Mouse (Mus musculus) testis, adult 2 months (tissue): Measurements from ENCODE around the gene H60b. TPM values are rescaled to one million over a fixed set of nuclear protein-coding genes. Genes with fewer than 3 reads are reported as not detected.
"Not testable (repeated sequence)": the region's sequence is repeated elsewhere in the genome, so short reads cannot be mapped to it uniquely, and the experiment has no call there.

Source experiments
- H3K27ac ChIP-seq: fragments of 200-500 bp; 2 replicates; pipeline ENCODE4 v1.5.1; 2012; ENCODE audit warnings: low read depth, low read length; ENCODE audit not compliant: control insufficient read depth, insufficient read depth
- H3K27me3 ChIP-seq: fragments of 200-500 bp; 2 replicates; pipeline ENCODE4 v1.6.1; 2012; ENCODE audit warnings: mild to moderate bottlenecking, low read length, moderate library complexity; ENCODE audit not compliant: control insufficient read depth, insufficient read depth
- H3K36me3 ChIP-seq: fragments of 200-500 bp; 2 replicates; pipeline ENCODE4 v1.6.1; 2012; ENCODE audit warnings: mild to moderate bottlenecking, low read length; ENCODE audit not compliant: control insufficient read depth, insufficient read depth
- H3K4me1 ChIP-seq: fragments of 200-500 bp; 2 replicates; pipeline ENCODE4 v1.6.1; 2012; ENCODE audit warnings: low read length; ENCODE audit not compliant: control insufficient read depth, insufficient read depth
- H3K4me3 ChIP-seq: fragments of 200-500 bp; 2 replicates; pipeline ENCODE4 v1.5.1; 2012; ENCODE audit warnings: low read depth, mild to moderate bottlenecking, low read length, moderate library complexity, mixed read lengths; ENCODE audit not compliant: control insufficient read depth
- CTCF ChIP-seq: fragments of 200-500 bp; IDR thresholded peaks from 2 replicates; pipeline ENCODE4 v1.5.1; 2012; ENCODE audit warnings: low read depth, mild to moderate bottlenecking, inconsistent platforms, low read length, moderate library complexity; ENCODE audit not compliant: control insufficient read depth, insufficient read depth, insufficient replicate concordance
- POLR2A ChIP-seq: fragments of 200-500 bp; IDR thresholded peaks from 2 replicates; pipeline ENCODE4 v1.6.1; 2012; ENCODE audit warnings: low read depth, mild to moderate bottlenecking, inconsistent platforms, low read length, moderate library complexity; ENCODE audit not compliant: control insufficient read depth
- polyA plus RNA-seq: library from polyadenylated mRNA; depleted of rRNA; stranded (reverse); fragments of >200 nt; gene quantifications from 2 replicates; pipeline ENCODE4 v1.2.3, GENCODE M21; 2012

H60b gene
- polyA plus RNA-seq, 1 experiment = not detected

DNA sequence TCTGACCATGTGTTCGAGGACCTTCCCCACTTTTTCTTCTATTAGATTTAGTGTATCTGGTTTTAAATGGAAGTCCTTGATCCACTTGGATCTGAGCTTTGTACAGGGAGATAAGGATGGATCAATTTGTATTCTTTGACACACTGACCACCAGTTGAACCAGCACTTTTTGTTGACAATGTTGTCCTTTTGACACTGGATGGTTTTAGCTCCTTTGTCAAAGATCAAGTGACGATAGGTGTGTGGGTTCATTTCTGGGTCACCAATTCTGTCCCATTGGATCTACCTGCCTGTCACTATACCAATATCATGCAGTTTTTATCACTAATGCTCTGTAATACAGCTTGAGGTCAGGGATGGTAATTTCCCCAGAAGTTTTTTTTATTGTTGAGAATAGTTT lies 18.1 kb downstream of the H60b start:
- not testable (repeated sequence) for H3K4me3 ChIP-seq, H3K4me1 ChIP-seq, H3K27ac ChIP-seq, H3K36me3 ChIP-seq, H3K27me3 ChIP-seq

DNA sequence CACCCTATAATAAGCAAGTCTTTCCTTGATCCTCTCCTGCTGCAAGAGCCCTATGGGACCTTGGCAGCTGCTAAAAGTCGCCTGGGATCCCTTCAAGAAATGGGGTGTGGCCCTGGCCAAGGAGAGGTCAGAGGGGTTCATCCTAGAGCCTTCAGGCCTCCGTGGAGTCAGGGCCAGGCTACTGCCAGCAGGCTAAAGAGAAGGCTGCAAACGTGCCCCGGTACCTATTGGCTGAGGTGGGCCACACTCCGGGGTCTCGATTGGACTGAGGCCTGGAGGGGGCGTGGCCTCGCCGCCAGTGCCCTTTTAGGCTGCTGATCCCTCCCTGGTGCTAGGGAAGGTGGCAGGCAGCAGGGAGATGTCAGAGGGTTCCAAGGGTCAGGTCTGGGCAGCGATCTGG lies 32.6 kb downstream of the H60b start:
- not testable (repeated sequence) for H3K4me3 ChIP-seq, H3K27me3 ChIP-seq, H3K36me3 ChIP-seq, H3K27ac ChIP-seq, H3K4me1 ChIP-seq

DNA sequence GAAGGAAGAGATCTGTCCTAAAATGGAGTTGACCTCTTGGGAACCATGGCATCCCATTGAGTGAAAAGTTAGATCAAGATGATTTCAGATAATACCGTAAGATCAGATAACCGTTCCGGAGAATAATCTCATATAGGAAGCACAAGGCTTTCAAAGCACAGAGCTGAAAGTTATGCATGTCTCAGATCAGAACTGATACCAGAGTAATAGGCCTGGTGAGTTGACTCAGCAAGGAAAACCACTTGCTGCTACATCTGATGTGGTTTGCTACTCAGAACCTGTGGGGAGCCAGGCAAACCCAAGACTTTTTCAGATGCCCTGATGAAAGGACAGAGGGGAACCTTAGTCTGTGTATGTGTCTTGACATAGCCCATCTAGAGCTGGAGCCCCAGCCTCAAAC lies 43.0 kb downstream of the H60b start:
- H3K27ac ChIP-seq, H3K36me3 ChIP-seq, H3K4me3 ChIP-seq, H3K27me3 ChIP-seq, H3K4me1 ChIP-seq: not testable (repeated sequence)

DNA sequence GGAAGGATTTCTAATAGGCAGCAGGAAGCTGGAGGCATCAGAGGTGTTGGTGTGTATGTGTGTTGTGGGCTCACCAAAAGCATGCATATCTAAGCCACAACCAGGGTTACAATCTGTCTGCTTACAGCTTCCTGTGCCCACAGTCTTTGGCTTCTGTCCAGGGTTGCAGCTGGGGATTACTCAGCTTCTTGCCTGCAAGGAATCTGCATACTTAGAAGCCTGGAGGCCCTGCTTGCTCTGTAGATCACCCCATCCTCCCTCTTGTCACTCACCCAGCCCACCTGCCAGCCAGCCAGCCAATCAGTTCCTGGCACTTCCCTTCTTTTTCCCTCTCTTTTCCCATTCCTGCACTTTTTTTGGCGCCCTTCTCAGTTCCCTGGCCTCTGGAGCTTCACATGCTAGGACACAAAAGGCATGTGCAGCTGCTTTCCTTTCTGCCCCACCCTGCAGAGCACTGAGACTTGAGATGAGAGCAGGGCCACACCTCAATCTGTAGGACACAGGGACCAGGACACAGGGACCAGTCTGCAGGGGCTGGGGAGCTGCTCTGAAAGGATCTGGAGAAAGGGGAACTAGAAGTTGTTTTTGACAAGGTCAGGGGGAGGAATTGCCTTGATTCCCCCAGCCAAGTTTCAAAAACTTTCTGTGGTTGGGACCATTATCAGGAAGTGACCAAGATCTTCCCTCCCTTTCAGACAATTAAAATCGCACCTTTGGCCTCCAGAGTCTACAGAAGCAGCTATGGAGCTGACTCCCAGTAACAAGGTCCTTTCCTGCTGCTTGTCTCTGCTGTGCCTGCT lies 44.6 kb downstream of the H60b start:
- not testable (repeated sequence) for H3K4me1 ChIP-seq

DNA sequence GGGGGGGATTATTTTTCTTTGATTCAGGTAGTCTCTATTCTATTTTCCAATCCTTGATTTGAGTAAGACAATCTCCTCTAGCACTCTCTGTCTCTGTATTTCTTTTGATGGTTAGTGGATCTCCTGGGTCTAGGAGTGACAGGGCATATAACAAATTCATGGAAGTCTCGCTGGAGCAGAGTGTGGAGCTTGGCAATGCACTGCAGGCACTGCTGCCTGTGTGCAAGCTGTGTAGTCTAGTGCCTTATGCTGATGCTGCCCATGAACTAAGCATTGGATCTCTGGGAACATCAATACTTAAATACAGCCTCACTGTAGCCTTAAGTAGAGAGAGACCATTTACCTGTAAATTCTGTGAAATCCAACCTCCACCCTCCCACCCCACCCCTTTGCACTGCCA lies 48.1 kb downstream of the H60b start:
- H3K27me3 ChIP-seq, H3K4me3 ChIP-seq, H3K27ac ChIP-seq, H3K36me3 ChIP-seq, H3K4me1 ChIP-seq: not testable (repeated sequence)

More for the DNA sequence above, 44.6 kb downstream of the H60b start:
- not testable (repeated sequence) for H3K27me3 ChIP-seq, H3K27ac ChIP-seq, H3K36me3 ChIP-seq, H3K4me3 ChIP-seq

DNA sequence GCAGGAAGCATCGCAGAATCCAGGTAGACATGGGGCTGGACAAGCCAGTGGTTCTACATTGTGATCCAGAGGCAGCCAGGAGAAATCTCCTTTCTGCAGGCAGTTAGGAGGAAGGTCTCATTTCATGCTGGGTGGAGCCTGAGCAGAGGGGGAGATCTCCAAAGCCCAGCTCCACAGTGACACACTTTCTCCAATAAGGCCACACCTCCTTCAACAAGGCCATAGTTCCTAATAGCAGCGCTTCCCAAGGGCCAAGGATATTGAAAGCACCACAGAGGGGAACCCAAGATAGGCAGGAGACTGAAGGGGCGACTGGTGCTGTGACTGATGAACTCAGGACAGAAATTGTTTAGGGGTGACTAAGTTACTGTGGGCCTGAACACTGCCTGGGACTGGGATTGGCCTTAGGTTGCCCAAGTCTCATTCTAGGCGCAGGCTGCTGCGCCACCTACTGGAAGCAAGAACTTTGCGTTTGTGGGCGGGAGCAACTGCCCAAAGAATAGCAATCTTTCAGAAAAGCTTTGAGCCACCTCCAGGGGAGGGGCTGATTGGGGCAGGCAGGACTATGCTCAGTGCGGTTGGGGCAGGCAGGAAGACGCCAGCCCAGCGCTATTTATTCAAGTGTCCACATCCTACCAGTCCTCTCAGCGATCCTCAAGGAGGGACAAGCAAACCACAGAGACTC lies 53.8 kb downstream of the H60b start:
- H3K36me3 ChIP-seq, H3K4me1 ChIP-seq, H3K27ac ChIP-seq, H3K4me3 ChIP-seq, H3K27me3 ChIP-seq: not testable (repeated sequence)
- TF ChIP-seq CTCF = peak; percentile 13; the same call in 1 of the 2 replicates

DNA sequence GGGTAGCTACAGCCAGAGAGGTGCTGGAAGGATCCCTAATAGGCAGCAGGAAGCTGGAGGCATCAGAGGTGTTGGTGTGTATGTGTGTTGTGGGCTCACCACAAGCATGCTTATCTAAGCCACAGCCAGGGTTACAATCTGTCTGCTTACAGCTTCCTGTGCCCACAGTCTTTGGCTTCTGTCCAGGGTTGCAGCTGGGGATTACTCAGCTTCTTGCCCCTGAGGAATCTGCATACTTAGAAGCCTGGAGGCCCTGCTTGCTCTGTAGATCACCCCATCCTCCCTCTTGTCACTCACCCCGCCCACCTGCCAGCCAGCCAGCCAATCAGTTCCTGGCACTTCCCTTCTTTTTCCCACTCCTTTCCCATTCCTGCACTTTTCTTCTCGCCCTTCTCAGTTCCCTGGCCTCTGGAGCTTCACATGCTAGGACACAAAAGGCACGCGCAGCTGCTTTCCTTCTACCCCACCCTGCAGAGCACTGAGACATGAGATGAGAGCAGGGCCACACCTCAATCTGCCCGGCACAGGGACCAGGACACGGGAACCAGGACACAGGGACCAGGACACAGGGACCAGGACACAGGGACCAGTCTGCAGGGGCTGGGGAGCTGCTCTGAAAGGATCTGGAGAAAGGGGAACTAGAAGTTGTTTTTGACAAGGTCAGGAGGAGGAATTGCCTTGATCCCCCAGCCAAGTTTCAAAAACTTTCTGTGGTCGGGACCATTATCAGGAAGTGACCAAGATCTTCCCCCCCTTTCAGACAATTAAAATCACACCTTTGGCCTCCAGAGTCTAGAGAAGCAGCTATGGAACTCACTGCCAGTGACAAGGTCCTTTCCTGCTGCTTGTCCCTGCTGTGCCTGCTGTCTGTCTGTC lies 65.3 kb downstream of the H60b start:
- not testable (repeated sequence) for H3K27me3 ChIP-seq, H3K4me1 ChIP-seq, H3K36me3 ChIP-seq, H3K4me3 ChIP-seq, H3K27ac ChIP-seq

DNA sequence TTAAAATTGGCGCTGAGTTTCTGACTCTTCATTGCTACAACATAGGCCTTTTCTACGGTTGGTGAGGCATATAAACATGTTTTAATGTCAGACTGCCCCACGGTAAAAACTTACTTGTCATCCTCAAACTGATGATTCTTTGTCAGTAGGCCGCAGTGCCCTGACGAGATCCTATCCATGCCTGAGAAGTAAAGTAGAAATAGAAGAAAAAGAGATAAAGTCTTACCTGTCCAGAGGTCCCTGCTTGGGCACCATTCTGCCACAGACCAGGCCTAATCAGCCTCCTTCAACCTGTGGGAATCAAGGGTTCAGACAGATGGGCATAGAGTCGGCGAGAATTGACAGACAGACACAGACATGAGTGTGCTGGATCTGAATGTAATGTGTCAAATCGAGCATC lies 106.7 kb downstream of the H60b start:
- TF ChIP-seq POLR2A (no peak), CTCF (no peak)
- Histone ChIP-seq H3K4me3 (no peak overlapping the region), H3K4me1 (no peaks in the 10 kb centered on the region), H3K27me3 (no peaks in the 10 kb centered on the region), H3K27ac (no peak overlapping the region), H3K36me3 (no peaks in the 10 kb centered on the region)

DNA sequence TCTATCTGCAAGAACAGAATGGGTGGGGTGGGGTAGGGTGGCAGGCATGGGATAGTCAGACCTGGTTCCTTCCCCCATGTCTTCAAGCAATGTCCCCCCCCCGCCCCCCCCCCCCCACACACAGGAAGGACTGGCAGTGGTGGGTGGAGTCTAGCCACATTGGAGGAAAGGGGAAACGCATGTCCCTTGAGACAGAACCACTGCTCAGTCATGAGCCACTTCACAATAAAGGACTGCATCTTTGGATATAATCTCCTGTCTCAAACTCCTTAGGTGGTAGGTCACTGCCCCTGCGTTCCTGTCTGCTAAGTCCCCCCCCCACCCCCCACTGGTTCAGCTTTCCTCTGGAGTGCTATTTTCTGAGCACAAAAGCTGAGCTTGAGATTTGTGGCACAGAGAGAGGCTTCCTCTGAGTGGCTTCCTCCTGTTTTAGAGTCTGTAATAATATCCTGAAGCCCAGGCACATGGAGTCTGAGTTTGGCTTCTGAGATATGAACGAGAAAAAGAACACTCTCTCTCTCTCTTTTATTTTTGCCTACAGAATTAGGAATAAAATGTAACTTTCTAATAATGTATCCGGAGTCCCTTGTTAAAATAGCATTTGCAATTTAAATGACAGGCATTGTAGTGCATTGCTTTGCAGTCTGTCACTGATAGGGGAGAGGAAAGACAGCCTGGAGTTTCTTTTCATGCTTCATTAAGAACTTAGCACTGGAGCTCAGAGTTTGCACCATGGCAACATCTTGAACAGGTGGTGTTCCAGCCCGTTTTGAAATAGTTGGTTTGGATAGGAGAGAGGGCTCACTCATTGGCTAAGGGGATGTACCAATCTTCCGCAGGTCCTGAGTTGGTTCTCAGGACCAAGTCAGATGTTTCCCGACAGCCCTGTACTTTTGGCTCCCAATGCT lies 112.7 kb downstream of the H60b start:
- not testable (repeated sequence) for H3K36me3 ChIP-seq, H3K4me3 ChIP-seq, H3K4me1 ChIP-seq, H3K27me3 ChIP-seq, H3K27ac ChIP-seq

DNA sequence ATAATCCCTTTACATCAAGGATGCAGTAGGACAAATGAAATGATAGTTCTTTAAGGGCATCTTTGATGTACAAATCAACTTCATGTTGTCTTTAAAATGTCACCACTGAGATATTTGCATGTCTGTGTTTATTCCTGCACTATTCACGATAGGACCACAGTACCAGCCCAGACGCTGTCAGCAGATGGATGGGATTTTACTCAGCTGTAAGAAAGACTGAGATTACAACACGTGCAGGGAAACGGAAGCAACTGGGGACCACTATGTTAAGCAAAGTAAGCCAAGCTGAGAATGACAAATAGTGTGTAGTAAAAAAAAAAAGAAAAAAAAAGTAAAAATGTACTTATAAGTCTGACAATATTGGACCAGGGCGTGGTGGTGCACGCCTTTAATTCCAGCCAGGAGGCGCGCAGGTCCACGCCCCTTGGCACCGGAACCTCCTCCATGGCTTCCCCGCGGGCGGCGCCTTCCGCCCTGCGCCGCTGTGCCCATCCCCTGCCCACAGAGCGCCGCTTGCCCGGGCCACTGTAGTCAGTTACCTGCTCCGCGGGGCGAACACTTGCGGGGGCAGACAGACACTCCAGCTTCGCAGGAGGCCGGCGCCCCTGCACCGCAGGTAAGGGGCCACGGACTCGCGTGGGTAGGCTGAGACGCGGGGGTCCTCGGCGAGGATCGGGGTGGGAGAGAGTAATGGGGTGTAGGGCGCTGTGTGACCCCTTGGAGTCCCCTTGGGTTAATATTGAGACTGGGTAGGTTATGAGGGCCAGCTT lies 114.7 kb downstream of the H60b start:
- not testable (repeated sequence) for H3K27ac ChIP-seq, H3K4me1 ChIP-seq, H3K36me3 ChIP-seq, H3K4me3 ChIP-seq, H3K27me3 ChIP-seq
